Mouse (Mus musculus) embryo, embryonic 11 days (tissue): ENCODE data around the gene Sp1.

ENCODE experiments used
- DNase-seq: peaks from one replicate; pipeline ENCODE4 v3.0.0-alpha.2; 2015

Sp1 gene

GRCm38 (mm10) chr15:102400476-102401045 is 5.4 kb upstream of the Sp1 start:
- DNase-seq = no peak

- DNase-seq = no peak
These were observed 4.7 kb upstream of the Sp1 start for GRCm38 (mm10) chr15:102401278-102401677.

GRCm38 (mm10) chr15:102402210-102402609 is 3.7 kb upstream of the Sp1 start:
- no peak for DNase-seq

- no peak for DNase-seq
These were observed 1.1 kb upstream of the Sp1 start for GRCm38 (mm10) chr15:102404608-102405488.

GRCm38 (mm10) chr15:102406196-102406911 is 411 bp downstream of the Sp1 start:
- DNase-seq = peak; percentile 84

GRCm38 (mm10) chr15:102406912-102407580 is 1.1 kb downstream of the Sp1 start:
- DNase-seq = no peak

- no peak for DNase-seq
These were observed 2.0 kb downstream of the Sp1 start for GRCm38 (mm10) chr15:102407681-102408557.

DNA sequence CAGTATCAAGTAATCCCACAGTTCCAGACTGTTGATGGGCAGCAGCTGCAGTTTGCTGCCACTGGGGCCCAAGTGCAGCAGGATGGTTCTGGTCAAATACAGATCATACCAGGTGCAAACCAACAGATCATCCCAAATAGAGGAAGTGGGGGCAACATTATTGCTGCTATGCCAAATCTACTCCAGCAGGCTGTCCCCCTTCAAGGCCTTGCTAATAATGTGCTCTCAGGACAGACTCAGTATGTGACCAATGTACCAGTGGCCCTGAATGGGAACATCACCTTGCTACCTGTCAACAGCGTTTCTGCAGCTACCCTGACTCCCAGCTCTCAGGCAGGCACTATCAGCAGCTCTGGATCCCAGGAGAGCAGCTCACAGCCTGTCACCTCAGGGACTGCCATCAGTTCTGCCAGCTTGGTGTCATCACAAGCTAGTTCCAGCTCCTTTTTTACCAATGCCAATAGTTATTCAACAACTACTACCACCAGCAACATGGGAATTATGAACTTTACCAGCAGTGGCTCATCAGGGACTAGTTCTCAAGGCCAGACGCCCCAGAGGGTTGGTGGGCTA is 2.7 kb downstream of the Sp1 start:
- no peak for DNase-seq

- DNase-seq = no peak
These were observed 3.3 kb downstream of the Sp1 start for GRCm38 (mm10) chr15:102409286-102409685.

DNA sequence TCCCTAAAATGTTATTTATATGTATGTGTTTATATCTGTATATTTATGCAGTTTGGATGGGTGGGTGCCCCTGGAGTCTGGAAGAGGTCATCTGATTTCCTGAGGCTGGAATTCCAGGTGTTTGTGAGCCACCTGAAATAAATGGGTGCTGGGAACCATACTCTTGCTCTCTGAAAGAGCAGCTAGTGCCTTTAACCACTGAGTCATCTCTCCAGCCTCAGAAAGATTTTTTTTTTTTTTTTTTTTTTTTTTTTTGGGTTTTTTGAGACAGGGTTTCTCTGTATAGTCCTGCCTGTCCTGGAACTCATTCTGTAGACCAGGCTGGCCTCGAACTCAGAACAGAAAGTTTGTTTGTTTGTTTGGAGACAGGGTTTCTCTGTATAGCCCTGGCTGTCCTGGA is 5.1 kb downstream of the Sp1 start:
- no peak for DNase-seq

GRCm38 (mm10) chr15:102413687-102414086 is 7.7 kb downstream of the Sp1 start:
- no peak for DNase-seq

DNA sequence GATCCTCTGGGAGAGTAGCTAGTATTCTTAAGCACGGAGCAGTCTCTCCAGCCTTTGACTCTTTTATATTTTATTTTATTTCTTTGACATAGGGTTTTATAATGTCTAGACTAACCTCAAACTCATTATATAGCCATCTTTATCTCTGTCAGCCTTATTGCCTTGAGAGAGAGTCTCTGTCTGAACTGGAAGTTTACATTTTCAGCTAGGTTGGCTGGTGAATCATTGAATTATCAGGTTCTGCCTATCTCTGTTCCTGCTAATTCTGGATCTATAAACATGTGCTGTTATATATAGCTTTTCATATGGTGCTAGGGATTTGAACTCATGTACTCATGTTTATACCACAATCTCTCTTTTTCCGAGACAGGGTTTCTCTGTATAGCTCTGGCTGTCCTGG is 11.6 kb downstream of the Sp1 start:
- DNase-seq = no peak

- no peak for DNase-seq
These were observed 15.0 kb downstream of the Sp1 start for GRCm38 (mm10) chr15:102420986-102421385.

DNA sequence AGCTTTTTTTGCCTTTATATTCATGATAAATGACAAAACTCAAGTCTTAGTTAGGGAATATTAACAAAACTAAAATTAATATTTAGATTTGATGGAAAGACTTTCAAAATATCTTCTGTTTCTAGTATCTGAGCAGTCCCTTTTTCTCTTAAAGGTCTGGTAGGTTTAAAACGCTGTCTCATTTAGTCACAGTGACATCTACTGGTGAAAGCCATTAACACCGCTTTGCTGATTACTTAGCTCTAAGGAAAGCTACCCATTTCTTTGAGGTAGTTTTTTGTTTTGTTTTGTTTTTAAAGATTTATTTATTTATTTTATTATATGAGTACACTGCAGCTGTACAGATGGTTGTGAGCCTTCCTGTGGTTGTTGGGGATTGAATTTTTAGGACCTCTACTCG is 15.5 kb downstream of the Sp1 start:
- DNase-seq = peak; percentile 73

GRCm38 (mm10) chr15:102423602-102424240 is 17.8 kb downstream of the Sp1 start:
- DNase-seq = no peak

- DNase-seq = no peak
These were observed 18.7 kb downstream of the Sp1 start for GRCm38 (mm10) chr15:102424657-102425056.

DNA sequence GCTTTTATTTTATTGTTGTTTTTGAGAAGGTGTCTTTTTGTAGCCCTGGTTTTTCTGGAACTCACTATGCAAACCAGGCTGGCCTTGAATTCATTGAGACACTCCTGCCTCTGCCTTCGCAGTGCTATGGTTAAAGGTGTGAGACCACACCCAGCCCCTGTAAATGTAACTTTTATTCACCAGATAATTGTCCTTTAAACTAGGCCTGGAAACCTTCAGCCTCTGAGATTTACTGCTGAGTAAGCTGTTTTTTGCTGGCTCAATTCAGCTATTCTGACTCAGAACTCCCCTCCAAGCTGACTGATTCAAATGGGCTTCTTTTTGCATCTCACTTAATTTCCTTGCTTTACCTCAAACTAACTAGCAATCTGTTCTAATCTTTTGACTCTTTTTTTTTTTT is 21.0 kb downstream of the Sp1 start:
- DNase-seq = no peak

DNA sequence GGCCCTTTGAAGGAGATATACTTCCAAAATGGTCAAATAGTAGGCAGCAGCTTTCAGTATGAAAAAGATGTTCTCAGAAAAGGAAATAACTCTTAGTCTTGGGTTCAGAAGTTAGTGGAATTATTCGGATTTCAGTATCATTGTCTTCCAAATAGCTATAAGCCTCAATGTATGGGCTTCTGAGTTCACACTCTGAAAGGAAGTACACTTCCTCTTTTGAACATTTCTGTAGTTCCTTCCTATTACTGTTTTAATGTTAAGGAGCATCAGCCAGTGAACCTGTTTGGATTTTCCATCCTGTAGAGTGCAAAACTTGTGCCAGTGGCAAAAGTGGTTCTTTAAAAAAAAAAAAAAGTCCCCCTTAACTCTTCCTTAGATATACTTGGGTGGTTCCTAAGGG is 26.1 kb downstream of the Sp1 start:
- DNase-seq = no peak

DNA sequence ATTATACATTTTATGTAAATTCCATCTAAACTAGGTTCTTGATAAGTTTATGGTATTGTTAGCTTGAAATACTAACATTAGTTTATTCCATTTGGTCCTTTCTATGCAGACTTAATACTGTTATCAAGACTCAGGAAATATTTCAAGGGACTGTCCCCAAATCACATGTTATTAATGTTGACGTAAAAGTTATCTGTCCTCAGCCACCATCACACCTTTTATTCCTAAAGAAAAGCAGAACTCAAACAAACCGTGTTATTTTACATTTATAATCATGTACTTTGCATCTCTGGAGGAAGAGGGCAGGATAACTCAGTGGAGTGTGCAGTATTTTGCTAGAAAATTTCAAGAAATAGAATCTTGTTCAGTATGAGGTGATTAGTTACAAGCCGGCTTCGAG is 27.2 kb downstream of the Sp1 start:
- DNase-seq = no peak

- peak; percentile 83 for DNase-seq
These were observed 36.5 kb downstream of the Sp1 start for GRCm38 (mm10) chr15:102442490-102442889.

GRCm38 (mm10) chr15:102445146-102445545 is 39.2 kb downstream of the Sp1 start, which contains the start of gene Amhr2:
Gene Amhr2 (plus strand): TSS chr15:102445367.
- DNase-seq = no peak
